Mouse (Mus musculus): ENCODE results near the gene Abhd17b. TPM values are rescaled to one million over a fixed set of nuclear protein-coding genes. Genes with fewer than 3 reads are reported as not detected.

The Abhd17b gene
- 149 TPM for polyA plus RNA-seq (2014; fragmentation: Illumina TruSeq; extraction: RNeasy Lipid Tissue Mini Kit (QIAGEN cat#74804); ENCODE audit: low read depth, low replicate concordance)

DNA sequence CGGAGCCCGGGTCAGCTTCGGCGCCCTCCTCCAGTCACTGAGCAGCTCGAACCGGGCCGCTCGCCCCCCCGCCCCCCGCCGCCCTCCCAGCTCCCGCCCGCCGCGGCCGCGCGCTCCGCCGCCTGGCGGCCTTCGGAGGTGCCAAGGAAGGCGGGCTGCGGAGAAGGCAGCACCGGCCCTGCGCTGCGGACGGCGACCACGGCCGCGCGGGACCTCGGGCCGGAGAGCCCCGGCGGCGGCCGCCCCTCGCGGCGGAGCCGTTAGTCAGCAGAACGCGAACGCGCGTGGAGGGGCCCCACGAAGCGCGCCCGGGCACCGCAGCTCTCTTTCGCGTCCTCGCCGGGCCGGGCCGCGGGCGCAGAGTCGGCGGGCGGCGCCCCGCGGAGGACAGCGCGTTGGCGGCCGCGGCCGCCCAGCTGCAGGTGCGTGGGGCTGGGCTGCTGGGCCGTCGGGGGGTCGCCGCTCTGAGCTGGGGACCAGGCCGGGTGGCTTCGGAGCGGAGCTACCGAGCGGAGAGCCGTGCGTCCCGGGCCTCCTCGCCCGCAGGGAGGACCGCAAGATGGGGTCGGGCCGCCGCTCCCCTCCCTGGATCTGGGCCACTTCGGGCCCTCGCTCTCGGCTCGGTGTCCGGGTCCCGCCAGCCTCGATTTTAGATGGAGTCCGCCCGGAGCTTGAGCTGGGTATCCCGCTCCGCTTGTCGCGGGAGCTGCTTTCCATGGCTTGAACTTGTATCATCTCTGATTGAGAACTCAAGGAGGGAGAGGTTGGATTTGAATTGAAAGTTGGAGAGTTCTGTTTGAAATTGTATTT is at the start of gene Abhd17b:
TSS of gene Abhd17b (plus strand) at position 14 of the 810 bp plus-strand sequence.

DNA sequence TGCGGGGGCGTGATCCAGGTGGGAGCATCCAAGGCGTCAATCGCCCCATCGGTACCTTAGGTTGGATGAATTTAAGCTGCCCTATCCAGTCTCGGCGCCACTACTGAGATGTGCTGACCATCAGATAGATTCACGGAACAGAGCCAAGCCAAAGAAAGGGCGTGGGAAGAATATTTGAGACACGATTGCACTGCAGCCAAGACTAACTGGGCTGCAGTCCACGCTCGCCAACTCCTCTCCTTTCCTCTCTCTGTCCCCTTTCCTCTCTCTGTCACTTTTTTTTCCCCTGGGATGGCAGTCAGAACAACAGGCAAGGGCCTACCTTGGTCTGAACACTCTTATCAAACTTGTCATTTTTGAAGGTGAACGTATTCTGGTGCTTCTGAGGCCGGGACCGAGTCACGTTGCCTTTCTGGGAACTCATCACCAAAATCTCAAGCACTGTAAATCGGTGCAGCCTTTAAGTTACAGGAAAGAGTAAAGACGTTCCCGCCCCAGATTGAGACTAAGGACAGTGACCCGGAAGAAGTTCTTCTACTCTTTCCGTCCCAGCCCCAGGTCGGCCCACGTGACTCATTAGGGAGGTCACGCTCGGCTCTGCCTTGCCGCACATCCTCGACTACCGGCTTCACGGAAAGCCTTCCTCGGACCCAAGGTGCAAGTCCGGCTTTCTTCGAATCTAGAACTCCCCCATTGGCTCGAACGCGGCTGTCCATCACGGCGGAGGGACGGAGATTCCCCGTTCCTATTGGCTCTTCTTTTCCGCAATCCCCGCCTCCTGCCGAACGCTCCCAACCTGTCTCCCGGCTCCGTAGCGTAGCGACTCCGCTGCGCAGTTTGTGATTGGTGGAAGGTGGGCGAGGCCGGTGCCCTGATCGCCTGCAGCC is 457 bp upstream of the Abhd17b start, which contains the start of gene 1110059E24Rik:
TSS of gene 1110059E24Rik (minus strand) at position 692 of the 887 bp plus-strand sequence.

Other genes starting within 250 kb of the Abhd17b start
- 33.1 TPM for gene Gda, start 179.7 kb upstream of the Abhd17b start, polyA plus RNA-seq (2014; fragmentation: Illumina TruSeq; extraction: RNeasy Lipid Tissue Mini Kit (QIAGEN cat#74804); ENCODE audit: low read depth, low replicate concordance)
- 82.9 TPM for gene 1110059E24Rik, start 209 bp upstream of the Abhd17b start, polyA plus RNA-seq (2014; fragmentation: Illumina TruSeq; extraction: RNeasy Lipid Tissue Mini Kit (QIAGEN cat#74804); ENCODE audit: low read depth, low replicate concordance)
- 14.0 TPM for gene Cemip2, start 125.2 kb downstream of the Abhd17b start, polyA plus RNA-seq (2014; fragmentation: Illumina TruSeq; extraction: RNeasy Lipid Tissue Mini Kit (QIAGEN cat#74804); ENCODE audit: low read depth, low replicate concordance)